Mouse (Mus musculus) cerebellum, adult 2 months (tissue): Measurements from ENCODE around the gene Mvb12b. TPM values are rescaled to one million over a fixed set of nuclear protein-coding genes. Genes with fewer than 3 reads are reported as not detected.

Source experiments
- DNase-seq, 2 experiments: peaks; one replicate each; pipeline ENCODE4 v3.0.0; 2021
- H3K27ac ChIP-seq: fragments of 200-500 bp; 2 replicates; pipeline ENCODE4 v1.5.1; 2012; ENCODE audit warnings: low read length, control low read depth, inconsistent platforms; ENCODE audit not compliant: insufficient read depth
- H3K27me3 ChIP-seq: fragments of 200-500 bp; 2 replicates; pipeline ENCODE4 v1.6.1; 2012; ENCODE audit warnings: inconsistent platforms, mild to moderate bottlenecking, low read length, moderate library complexity; ENCODE audit not compliant: control insufficient read depth, insufficient read depth
- H3K4me1 ChIP-seq: fragments of 200-500 bp; 2 replicates; pipeline ENCODE4 v1.6.1; 2011; ENCODE audit warnings: low read length; ENCODE audit not compliant: control insufficient read depth, insufficient read depth
- H3K4me3 ChIP-seq: fragments of 200-500 bp; replicated peaks from 2 replicates; pipeline ENCODE3; 2011; ENCODE audit warnings: mild to moderate bottlenecking, low read depth, low read length, control low read depth; ENCODE audit not compliant: insufficient read depth
- CTCF ChIP-seq: fragments of 200-500 bp; IDR thresholded peaks from 2 replicates; pipeline ENCODE4 v1.5.1; 2011; ENCODE audit warnings: low read depth, mild to moderate bottlenecking, control low read depth, low read length, moderate library complexity, borderline replicate concordance; ENCODE audit not compliant: insufficient read depth
- POLR2A ChIP-seq: fragments of 200-500 bp; IDR thresholded peaks from 2 replicates; pipeline ENCODE4 v1.6.1; 2011; ENCODE audit warnings: low read length, control low read depth, borderline replicate concordance; ENCODE audit not compliant: insufficient read depth
- WGBS: fragments of 180-500 bp; shearing (Covaris S2); methylation state at CpG from one replicate; pipeline ENCODE4 v1.1.7; 2018; 5-methylcytosine and 5-hydroxymethylcytosine counted together
- polyA plus RNA-seq: library from polyadenylated mRNA; depleted of rRNA; stranded (reverse); fragments of >200 nt; gene quantifications from 2 replicates; pipeline ENCODE4 v1.2.3, GENCODE M21; 2012

The Mvb12b gene
- polyA plus RNA-seq, 1 experiment: 70.8 TPM

DNA sequence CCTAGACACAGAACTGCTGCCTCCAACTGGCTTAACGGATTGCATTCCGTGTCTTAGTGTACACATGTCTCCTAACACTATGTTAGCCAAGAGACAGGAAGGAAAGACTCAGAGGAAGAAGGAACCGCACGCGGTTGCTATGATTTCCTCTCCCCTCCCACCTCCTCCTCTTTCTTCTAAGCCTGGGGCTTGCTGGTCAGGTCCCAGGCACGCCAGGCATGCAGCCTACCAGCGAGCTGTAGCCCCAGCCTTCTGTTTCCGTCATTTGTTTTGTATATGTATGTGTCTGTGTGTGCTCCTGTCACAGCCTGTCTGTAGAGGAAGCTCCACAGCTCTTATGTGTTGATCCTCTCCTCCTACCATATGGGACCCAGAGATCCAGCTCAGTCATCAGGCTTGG is 20.6 kb upstream of the Mvb12b start:
- Histone ChIP-seq H3K27me3 (no peaks in the 10 kb centered on the region), H3K27ac (no peak overlapping the region), H3K4me3 (no peak overlapping the region), H3K4me1 (no peaks in the 10 kb centered on the region)
- WGBS: 63% methylated on average over 8 of the region's 8 CpGs
- TF ChIP-seq CTCF (no peak), POLR2A (no peak)
- no peak for DNase-seq

DNA sequence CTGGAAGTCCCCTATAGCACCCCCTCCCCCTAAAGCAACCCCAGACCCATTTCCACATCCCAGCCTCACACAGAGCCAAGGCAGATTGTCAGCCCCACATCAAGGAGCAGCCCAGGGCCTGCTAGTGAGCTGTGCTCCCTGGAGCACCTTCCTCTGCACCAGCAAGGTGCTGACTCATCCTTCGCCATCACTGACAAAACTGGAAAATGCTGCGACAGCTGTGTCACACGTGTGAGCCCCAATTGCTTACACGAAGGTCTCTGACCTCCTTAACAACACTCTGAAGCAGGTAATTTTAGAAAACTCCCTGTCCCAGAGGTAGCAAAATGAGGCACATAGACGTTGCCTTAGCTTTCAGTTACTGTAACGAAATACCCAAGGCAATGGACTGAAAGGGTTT is 19.4 kb upstream of the Mvb12b start:
- no peaks in the 10 kb centered on the region for H3K4me1 ChIP-seq
- WGBS: 93% methylated on average over 6 of the region's 6 CpGs
- H3K27me3 ChIP-seq: no peaks in the 10 kb centered on the region
- DNase-seq: no peak
- H3K4me3 ChIP-seq: no peak overlapping the region
- TF ChIP-seq CTCF: no peak
- TF ChIP-seq POLR2A: no peak
- no peak overlapping the region for H3K27ac ChIP-seq

DNA sequence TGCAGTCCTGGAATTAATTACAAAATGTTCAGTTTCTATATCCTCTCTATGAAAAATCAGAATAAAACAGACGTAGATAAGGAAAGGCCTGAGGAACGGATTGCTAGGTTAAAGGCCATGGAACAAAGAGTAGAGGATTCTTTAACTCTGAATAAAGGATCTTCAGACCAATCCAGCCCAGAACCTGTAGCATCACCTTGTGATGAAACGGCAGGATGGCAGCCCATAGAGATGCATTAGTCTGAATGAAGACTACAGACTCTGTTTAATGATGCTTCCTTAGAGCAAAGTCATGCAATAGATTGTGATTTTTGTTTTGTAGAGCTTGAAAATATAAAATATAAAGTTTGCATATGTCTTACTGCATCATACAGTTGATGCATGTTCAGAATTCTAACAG is 8.1 kb upstream of the Mvb12b start:
- TF ChIP-seq POLR2A: no peak
- TF ChIP-seq CTCF: no peak
- Histone ChIP-seq H3K4me3 (no peak overlapping the region), H3K27me3 (no peaks in the 10 kb centered on the region), H3K4me1 (no peaks in the 10 kb centered on the region; the same call in 1 of the 2 replicates), H3K27ac (no peak overlapping the region)
- DNase-seq: no peak
- 96% methylated on average over 3 of the region's 3 CpGs for WGBS

DNA sequence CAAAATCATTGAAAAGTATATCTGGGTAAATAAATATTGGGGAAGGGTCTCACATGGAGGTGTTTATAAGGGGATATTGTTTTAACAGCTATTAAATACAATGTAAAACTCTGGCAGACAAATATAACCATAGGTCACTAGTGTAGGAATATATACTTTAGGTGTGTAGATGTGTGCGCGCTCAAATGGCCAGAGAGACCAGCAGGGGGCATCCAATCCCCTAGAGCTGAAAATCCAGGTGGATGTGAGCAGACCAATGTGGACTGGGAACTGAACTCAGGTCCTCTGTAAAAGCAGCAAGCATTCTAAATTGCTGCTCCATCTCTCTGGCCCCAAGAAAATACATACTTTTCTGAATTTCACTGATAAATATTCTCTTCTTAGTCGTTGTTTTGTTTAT is 5.4 kb upstream of the Mvb12b start:
- TF ChIP-seq CTCF: no peak
- H3K4me3 ChIP-seq: no peak overlapping the region
- WGBS: 89% methylated on average over 3 of the region's 3 CpGs
- H3K4me1 ChIP-seq: no peaks in the 10 kb centered on the region; the same call in 1 of the 2 replicates
- no peaks in the 10 kb centered on the region for H3K27me3 ChIP-seq
- no peak overlapping the region for H3K27ac ChIP-seq
- no peak for DNase-seq

DNA sequence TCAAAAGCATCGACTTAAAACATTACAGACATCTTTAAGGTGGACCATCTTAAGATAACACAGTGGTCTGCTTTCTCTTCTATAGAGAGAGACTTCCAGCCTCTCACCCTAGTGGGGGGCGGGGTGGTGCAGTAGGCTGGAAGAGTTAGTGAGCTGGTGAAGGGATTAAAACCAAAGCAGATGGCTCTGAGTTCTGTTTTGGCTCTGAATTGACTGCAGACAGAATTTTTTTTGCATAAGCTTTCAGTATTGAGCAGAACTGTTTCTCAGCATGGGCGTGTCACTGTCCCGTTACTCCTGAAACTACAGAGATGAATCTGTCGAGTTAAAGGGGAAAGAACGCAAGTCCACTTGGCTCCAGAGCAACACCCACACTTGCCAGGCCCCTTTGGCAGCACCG is 4.6 kb upstream of the Mvb12b start:
- Histone ChIP-seq H3K4me3 (no peak overlapping the region), H3K27ac (no peak overlapping the region), H3K27me3 (no peaks in the 10 kb centered on the region), H3K4me1 (peaks cover 3% of the 10 kb centered on the region; the same call in 1 of the 2 replicates)
- WGBS: 20% methylated on average over 7 of the region's 7 CpGs
- TF ChIP-seq CTCF (no peak), POLR2A (no peak)
- DNase-seq: peak in 1 of 2 experiments; percentile 75

DNA sequence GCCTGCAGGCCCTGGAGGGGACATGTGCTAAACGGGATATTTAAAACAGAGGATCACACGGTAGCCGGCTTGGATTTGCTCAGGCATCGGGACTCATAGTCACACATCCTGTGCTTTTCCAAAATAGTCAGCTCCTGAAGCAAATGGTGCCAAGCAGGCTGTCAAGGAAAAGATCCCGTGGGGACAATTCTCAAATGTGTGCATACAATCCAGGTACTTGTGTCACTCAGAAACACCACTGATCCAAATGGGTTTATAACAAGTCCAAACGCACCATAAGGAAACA is 297 bp upstream of the Mvb12b start:
- Histone ChIP-seq H3K4me3 (peak overlapping the region; percentile 63), H3K4me1 (peaks cover 10% of the 10 kb centered on the region), H3K27me3 (no peaks in the 10 kb centered on the region), H3K27ac (peak overlapping the region; percentile 70)
- TF ChIP-seq POLR2A: no peak
- no peak for TF ChIP-seq CTCF
- no peak for DNase-seq
- 21% methylated on average over 6 of the region's 6 CpGs for WGBS

DNA sequence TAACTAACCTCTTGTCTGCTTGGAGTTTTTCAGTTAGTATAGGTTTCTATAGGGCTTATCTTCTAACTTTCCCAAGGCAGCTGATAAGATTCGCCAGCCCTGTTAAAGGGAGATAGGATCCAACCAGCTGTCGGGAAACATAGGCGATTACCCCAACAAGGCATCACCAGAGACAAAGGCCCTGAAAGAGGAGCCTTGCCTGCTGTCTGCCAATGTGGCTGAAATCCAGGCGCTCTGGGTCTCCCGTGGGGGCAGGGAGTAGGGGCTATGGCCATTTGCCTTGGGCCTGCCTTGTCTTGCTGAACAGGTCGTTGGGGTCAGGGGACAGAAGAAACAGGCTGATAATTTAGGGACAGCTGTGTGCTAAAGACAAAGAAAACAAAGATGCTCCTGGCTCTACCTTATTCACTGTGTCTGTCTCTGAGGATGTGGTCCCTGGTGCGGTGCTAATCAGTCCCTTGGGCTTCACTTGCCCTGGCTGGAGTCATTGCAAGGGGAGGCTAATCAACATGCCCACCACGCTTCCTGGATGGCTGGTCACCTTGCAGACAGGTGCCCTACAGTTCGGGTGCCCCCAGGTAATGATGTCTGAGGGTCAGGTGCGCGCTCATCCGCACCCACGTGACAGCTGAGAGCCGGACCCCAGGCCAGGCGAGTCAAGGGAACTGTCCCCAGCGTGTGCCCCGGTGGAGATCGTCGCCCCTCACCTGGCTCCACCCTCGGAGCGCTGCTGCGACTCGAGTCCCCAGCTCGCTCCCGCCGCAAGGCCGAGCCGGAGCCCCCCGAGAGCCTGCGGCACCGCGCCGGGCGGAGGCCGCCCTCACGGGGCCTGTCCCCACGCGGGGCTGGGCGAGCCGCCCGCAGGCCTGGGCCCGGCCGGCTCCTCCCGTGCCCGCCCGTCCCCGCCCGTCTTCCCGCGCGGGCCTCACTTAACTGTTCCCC is 1.1 kb downstream of the Mvb12b start:
- DNase-seq: peak; percentile 60 to 75
- peak overlapping the region; percentile 69 for H3K4me3 ChIP-seq
- no peaks in the 10 kb centered on the region for H3K27me3 ChIP-seq
- peaks cover 10% of the 10 kb centered on the region for H3K4me1 ChIP-seq
- TF ChIP-seq CTCF: no peak
- no peak for TF ChIP-seq POLR2A
- H3K27ac ChIP-seq: peak overlapping the region; percentile 94
- under 1% methylated on average over 46 of the region's 51 CpGs for WGBS

DNA sequence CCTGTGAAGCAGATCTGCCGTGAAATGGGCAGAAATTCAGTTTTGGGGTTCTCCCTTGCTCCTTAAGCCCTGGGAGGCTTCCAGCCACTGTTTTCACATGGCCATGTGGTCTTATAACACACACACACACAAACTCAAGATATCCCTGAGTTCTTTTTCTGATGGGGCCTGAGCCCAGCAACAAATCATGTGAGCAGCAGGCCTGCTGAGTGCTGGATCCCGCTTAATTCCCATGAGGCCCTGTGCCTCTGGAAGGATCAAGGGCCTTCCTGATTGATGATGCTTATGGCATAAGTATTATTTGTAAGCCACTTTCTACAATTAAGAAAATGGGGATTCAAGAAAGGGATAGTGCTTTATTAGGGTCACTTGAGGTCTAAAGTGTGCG is 2.5 kb downstream of the Mvb12b start:
- no peak for DNase-seq
- no peak overlapping the region for H3K27ac ChIP-seq
- H3K4me1 ChIP-seq: peaks cover 18% of the 10 kb centered on the region
- 78% methylated on average over 3 of the region's 3 CpGs for WGBS
- no peaks in the 10 kb centered on the region for H3K27me3 ChIP-seq
- H3K4me3 ChIP-seq: no peak overlapping the region
- no peak for TF ChIP-seq POLR2A
- no peak for TF ChIP-seq CTCF
